Mouse (Mus musculus): ENCODE results near the gene Cdc42ep5.
A peak's percentile ranks its signal among the peaks of the same experiment; 100 is the strongest.
"Not testable (repeated sequence)": the region's sequence is repeated elsewhere in the genome, so short reads cannot be mapped to it uniquely, and the experiment has no call there.

Gene Cdc42ep5

DNA sequence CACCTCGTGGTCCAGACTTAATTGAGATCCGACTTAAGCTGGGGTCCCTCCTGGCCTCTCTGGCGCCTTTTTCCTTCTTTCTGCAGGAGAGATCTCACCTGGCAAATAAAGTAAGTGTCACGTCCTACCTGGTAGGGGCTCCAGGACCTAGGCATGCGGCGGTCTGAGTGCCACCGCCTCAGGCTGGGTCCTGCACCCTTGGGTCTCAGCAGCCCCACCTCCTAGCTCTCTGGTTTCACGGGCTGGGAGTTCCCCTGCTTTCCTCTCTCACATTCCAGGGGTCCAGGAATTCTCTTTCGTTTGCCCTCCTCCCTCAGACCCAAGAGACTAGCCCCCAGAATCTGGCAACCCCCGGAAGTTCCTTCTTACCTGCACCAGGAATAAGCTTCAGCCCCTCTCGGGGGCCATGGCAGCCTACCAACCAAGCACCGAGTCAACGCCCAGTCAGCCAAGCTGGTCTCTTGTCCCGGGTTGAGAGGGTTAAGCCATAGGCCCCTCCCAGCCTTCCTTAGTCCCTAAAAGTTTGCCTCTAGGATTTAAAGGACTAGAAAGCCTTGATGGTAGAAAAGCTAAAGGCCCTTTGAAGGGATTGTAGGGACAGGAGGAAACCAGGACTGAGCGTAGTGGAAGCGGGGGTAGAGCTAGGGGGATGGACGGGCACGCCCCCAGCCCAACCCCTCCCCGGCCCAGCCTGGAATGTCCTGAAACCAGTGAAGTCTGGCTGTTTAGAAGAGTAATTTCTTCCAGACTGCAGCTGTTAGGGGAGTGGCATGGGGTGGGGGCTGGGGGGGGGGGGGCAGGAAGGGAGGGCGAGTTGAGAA lies at the start of gene Cdc42ep5:
Gene Cdc42ep5, minus strand, starts transcription at position 771 of the 821 bp plus-strand sequence.
- DNase-seq, result peak; percentile 85

DNA sequence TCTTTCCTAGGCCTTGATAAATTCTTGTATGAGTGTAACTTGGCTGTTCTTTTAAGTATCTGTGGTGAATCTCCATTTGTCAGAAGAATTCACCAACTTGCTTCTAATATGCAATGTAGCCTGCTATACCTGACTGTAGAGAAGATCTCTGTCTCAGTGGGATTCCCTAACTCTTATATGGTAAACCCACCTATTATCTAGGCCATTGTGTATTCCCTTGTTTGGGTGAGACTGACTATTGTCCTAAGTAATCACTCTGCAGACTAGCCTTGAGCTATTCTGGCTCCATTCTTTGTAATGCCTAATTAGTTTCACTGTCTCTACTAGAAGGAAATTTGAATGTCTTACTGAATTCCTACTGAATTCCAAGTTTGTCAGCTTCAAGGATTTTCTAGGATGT lies 48.8 kb upstream of the Cdc42ep5 start:
- not testable (repeated sequence) for DNase-seq

DNA sequence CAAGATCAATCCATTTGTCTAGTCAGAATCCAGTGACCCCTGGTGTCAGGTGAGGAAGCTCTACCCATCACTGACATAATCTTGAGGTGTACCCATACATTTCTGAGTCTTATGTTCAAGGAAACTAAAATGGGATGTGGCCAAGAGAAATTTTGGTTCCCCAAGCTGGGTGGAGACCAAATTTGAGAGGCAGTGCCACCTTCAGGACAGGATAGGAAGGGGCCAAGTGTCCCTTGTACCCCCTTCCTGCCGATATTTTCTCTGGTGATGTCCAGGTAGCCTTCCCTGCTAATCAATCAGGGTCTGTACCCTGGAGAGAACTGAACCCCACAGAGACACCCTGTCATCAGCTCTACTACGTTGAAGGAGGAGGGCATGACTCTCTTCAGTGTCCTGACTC lies 44.0 kb upstream of the Cdc42ep5 start:
- DNase-seq, result no peak

DNA sequence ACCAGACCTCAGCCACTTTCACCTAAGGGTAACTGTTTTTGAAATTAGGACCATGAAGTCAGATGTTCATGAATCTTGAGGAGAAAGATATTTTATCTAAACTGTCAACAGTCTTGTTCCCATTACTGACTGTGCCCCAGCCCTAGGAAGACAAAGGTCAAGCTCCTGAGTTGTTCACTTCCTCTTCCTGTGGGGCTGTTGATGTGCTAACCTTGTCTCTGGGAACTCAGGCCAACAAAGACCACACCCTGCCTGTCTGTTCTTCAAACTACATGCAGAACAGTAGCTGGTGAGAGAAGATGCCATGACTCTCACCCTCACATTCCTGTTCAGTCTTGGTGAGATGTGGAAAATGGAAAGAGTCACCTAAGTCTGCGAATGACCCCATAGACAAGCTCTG lies 42.5 kb upstream of the Cdc42ep5 start:
- DNase-seq, result no peak

DNA sequence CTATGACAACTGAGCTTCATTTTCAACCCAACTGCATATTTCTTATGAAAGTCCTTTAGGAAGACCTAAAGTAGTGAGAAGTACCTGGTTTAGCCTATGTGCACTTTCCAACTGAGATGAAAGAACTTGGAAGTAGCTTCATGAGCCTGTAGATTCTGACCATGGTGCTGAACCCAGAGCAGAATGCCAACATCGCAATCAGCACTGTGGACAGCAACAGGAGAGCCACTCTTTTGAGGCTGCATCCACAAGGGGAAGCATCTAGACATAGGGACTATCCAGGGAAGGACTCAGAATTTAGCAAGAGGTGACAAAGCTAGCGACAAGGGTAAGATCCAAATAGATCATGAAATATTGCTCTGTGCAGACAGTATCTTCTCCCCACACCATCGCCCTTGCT lies 13.8 kb upstream of the Cdc42ep5 start:
- DNase-seq, result peak; percentile 76

DNA sequence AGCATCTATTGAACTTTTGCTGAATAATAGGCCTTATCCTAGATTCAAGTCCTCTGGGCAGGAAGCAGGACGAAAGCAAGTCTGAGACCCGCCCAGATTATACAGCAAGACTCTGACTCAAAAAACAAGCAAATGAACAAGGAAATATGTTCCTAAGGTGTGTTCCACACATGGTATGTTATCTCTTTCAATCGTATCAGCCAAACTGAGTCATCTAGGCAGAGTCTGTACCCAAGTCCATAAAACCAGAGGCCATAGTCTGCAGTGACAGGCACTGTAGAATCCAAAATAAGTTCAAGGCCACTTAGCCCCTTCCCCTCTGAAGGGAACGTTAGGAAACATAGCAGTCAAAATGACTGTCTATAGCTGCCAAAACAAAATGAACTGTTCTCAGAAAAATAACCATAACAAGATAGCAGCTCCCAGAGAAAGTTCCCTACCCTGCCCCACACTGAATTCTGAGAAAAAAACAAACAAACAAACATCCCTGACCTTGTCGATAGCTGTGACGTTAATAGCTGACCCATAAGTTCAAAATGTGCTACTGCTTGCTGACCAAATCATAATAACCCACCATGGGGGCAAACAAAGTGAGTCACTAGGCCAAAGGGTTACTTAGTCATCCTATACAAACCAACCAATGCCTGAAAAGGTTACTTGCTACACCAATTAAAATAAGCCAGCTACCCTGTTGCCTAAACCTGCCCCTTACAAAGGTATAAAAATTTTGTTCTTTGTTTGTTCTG lies 5.7 kb upstream of the Cdc42ep5 start:
- no peak for DNase-seq

DNA sequence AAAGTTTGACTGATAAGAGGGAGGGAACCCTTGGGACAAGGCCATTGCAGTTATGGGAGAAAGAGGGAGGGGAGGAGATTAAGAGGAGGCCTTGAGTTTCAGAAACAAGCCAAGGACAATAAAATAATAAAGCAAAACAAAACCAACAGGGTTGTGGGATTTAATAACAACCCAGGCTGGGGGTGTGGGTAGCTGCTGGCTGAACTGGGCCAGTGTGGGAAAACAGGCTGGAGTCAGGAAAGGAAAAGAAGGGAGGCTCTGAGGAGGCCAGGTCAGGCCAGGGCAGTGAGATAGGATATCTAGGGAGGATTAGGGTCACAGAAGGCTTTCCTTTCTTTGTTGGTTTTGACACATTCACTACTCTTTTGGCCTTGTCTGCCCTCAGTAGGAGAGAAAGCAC lies 2.4 kb upstream of the Cdc42ep5 start:
- peak; percentile 10 for DNase-seq

DNA sequence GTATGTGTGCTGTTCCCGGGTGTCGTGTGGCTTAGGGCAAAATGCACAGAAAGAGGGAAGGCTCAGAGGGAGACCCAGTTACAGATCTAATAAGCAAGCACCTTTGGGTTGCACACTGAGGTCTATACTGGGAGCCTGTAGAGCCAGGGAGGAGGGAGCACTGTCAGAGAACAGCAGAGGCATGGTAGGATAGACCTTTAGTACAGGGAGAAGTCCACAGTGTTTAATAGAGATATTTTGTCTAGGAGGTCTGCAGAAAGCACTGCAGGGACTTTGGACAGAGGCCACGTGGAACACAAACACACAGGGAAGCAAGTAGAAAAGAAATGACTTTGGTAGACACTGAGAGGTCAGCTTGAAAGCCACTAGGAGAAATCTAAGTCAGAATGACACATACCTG lies 626 bp upstream of the Cdc42ep5 start:
- DNase-seq, result peak; percentile 57

DNA sequence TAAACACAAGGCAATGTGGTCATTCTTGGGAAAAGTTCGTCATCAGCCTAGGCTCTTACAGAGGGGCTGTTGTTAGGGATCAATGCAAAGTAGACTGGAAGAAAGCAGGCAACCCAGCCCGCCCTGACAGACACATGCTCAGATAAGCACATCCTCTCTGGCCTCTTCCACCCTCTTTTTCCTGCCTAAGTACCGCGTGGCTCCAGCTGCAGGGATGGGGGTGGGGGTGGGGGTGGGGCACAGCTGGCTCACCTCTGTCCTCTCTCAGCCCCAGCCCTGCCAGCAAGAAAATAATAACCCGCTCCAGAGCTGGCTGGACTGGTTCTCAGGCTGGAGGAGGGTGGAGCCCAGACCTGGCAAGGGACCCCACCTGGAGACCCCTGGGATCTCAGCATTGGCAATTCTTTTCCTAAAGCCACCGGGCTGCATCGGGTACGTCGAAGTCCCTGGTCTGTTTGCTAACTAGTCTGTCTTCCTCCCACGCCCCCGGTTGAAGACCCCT lies 1.0 kb downstream of the Cdc42ep5 start:
- DNase-seq, result no peak

DNA sequence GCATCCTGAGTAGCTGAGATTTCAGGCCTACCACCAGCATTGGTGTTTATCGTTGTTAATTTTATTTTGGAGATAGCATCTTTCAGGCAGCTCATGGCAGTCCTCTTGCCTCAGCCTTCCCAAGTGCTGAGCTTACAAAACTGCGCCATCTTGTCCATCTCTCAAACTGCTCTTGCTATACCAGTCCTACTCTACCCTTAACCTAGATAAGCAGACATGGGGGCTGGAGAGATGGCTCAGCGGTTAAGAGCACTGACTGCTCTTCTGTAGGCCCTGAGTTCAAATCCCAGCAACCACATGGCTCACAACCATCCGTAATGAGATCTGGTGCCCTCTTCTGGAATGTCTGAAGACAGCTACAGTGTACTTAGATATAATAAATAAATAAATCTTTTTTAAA lies 3.1 kb downstream of the Cdc42ep5 start:
- not testable (repeated sequence) for DNase-seq

DNA sequence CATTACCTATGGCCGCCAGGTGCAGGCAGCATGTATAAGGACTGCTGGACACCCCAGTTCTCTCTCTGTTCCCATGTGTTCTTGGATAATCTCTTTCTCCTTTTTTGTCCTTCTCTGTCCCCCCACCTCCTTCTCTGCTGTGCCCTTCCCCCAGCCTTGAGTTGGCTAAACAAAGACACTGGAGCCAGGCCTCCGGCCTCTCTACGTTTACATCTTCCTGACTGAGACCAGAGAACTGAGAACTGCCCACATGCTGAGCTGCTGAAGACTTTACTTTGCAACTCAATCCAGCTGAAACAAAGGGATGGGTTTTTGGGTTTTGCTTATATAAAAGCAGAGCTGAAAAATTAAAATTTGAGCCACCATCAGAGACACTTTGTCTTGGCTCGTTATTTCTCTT lies 9.7 kb downstream of the Cdc42ep5 start:
- no peak for DNase-seq

DNA sequence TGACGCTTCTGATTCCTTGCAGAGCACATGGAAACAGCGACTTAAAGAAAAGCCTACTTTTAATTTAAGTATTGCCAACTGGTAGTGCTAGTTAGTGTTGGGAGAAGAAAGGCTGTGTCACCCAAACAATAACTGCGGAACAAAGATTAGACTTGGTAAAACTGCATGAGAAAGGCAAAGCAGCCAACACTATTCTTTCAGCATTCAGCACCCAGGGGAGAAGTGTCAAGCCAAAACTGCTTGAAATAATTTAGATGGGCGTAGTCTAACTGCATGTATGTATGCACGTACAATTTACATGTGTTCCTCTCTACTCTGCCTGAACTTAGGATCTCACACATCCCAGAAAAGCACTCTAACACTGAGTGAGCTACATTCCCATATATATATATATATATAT lies 10.3 kb downstream of the Cdc42ep5 start:
- DNase-seq, result no peak

DNA sequence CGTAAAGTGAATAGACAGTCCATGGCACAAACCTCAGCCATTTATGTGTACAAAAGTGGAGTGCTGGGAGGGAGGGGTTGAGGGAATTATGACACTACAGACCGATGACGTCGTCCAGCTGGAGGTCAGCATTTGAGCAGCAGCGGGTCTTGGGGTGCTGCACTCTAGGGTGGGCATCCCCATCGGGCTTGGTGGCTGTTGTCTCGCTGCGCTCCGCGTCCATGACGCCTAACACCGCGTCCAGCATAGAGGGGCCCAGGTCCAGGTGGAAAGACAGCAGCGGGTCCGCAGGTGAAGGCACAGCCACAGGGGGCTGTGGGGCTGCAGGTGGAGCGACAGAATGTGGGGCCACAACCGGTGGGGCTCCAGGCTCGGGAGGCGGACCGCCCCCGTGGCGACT lies 13.4 kb downstream of the Cdc42ep5 start:
- no peak for DNase-seq

DNA sequence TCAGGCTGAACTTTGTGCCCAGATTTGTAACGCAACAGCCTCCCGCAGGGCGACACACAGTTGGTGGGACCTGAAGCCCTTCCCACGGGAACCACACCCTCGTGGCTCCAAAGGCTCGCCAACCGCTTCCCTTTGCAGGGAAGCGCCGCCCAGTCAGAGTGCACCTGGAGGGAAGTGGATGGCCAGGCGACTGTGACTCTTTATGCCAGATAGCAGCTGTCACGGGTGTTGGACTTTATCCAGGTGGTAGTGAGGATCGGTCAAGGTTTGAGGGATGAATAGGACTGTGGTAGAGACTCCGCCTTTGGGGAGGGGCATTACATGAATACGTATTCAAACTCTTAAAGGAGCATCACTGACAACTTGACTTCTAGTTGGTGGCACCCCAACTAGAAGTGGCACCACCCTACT lies 13.8 kb downstream of the Cdc42ep5 start:
- DNase-seq, result peak; percentile 84

DNA sequence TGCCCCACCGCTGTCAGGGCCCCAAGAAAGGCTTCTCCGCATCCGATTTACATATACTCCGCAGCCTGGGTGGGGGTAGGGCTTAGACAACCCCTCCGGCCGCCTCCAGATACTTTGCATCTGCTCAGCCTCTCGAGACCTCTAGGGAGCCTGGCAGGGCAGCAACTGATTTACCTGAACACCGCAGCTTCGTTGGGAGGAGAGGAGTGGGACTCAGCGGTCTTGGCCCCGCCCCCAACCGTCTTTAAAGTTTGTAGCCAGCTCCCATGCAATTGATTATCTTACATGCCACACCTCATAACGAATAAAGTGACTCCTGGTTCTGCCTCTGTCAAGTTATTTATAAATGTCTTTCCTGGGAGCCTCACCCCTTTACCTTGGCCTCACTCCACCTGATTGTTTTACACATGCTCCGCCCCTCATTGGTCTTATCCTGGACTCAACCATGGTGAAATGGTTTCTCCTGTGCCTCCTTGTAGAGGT lies 14.6 kb downstream of the Cdc42ep5 start, which contains the start of gene Leng9:
Gene Leng9, minus strand, starts transcription at position 316 of the 483 bp plus-strand sequence.
- DNase-seq, result peak; percentile 58

DNA sequence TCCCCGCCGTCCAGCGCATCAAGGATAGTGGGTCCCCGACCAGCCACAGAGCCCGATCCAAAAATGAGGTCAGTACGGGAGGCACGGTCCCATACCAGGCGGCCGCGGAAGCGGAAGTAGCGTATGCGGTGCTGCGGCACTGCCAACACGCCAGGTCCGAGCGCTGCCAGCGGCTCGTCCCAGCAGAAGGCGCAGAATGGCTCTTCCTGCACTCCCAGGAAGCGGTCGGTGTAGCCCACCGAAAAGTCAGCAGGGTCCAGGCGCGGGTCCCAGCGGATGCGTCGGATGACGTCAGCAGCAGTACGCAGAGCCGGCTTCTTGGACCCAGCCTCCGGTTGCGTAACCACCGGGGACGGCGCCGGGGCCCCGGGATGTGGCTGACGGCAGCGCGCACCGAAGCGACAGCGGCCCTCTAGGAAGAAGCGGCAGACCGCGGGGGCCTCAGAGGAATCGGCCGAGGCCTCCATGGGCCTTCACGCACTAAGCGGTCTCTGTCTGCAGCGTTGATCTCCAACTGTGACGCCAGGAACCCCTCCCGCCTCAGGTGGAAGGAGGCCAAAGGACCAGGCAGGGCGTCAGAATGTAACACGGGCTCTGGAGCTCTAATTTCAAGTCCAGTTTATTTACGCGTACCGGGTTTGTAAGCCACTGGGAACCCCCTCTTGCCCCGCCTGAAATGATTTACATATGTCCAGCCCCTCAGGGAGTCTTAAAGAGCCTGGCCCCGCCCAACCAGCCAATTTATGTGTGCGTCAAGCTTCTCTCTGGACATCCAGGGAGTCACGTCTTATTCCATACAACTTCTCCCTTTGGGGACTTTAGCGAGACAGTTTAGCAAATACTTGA lies 15.2 kb downstream of the Cdc42ep5 start:
- peak; percentile 88 for DNase-seq

DNA sequence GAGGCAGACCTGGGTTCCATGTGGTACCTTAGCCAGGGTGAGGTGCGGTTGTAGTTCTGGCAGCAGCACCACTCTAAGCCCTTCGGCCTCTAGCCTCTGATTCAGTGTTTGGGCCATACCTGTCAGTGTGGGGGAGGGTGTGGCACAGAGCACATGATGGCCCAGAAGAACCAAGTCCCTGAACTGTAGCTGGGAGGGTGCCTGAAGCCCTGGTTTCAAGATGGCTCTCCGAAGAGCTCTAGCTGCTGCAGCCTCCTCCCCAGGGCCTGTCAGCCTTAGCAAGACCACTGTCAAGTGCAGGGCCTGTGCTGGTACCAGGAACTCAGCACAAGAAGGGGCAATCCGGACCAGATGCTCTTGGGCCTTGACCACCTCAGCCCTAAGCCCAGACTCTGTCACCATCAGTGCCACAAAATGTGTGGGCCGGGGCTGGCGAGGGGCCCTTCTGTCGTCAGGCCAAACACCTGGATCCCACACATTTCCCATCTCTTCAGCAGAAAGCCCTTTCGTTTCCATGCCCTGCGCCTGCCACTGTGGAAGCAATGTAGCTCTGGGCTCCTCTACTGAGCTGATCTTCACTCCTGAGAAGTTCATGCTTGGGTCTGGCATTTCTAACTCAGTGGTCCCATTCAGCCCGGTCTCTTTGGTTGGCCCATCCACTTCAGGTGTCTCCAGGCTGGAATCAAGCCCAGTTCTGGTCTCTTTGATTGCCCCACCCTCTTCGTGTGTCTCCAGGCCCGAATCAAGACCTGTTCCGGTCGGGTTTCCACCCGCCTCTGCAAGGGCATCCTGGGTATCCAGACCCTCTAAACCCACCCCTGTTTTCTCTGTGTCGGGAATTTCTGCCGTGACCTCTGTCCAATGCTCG lies 16.1 kb downstream of the Cdc42ep5 start:
- no peak for DNase-seq

DNA sequence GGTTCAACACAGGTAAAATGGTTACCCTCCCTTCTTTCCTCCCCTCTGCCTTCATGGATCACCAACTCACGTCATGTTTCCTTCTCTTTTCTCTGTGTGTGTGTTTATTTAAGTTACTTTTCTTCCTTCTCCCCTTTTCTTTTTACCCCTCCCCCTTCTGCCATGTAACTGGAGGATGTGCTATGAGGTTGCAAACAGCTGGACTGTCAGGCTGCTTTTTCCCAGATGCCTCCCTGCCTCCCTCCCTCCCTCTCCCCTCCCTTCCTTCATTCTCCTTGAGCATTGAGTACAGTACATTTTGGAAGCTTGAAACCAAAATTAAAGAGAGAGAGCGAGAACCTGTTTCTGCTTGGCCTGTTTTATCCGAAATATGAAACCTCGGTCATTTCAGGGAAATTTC lies 16.8 kb downstream of the Cdc42ep5 start:
- no peak for DNase-seq

DNA sequence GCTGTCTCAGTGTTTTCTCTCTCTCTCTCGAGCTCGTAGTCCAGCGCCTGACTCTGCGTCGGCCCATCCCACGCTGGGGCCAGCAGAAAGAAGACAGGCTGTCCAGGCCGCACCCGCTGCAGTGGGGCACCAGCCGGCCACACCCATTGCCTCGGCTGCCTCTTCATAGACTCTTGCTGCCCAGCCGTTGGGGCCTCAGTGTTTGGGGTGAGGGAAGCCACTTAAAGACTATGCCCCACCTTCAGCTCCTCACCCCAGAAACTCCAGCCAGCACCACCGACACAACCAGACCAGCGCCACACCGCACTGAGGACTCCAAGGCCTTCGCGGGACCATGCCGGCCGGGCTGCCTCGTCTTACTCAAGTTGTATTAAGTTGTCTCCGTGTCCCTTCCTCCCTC lies 17.3 kb downstream of the Cdc42ep5 start:
- no peak for DNase-seq

DNA sequence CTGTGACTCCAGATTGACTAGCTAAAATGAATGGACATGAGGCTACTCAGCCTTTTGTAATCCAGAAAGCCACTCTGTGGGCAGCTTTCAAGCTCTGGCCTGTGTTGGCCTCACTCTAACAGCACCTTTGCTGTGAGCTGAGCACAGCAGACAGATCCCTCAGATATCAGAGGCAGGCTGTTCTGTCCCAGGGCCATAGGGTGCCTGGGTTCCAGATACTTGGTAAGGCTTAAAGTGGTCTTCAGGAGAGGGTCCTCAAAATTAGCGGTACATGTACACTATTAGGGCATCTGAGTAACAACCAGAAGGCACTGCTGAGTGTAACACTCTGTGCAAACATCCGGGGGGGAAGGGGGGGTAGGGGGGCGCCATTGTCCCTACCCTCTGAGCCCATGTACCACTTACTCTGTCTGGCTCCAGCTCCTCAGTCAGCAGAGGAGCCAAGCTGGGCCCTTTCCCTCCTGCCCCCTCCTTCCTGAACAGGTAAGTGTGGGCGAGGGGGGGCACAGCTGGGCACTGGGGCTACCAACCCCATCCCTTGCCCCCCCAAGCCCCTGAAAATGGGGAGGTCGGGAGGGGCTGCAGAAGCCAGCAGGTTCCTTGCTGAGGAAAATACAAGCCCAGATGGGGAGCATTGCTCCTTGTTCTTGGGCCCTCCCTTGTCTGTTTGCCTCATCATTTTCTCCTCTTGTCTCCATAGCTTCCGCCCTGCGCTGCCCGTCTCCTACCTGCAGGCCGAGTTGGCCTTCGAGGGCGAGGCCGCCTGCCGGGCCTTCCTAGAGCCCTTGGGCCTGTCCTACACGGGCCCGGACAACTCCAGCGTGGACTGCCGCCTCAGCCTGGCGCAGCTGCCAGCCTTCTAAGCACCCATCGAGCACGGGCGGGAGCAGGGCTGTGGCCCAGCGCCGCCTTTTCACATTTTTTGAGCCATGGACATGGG lies 18.1 kb downstream of the Cdc42ep5 start:
- no peak for DNase-seq

All from kidney, postnatal 14 days (tissue).